Mouse (Mus musculus) bone marrow, adult 2 months (tissue): ENCODE data around the gene Usp12.

Experiments
- CTCF ChIP-seq: fragments of 200-500 bp; IDR thresholded peaks from 2 replicates; pipeline ENCODE4 v1.5.1; 2011; ENCODE audit warnings: low read length, control low read depth; ENCODE audit not compliant: control insufficient read depth, insufficient read depth
- POLR2A ChIP-seq: fragments of 200-500 bp; IDR thresholded peaks from 2 replicates; pipeline ENCODE4 v1.6.1; 2011; ENCODE audit warnings: low read depth, mild to moderate bottlenecking, control low read depth, low read length, borderline replicate concordance; ENCODE audit not compliant: control insufficient read depth

DNA sequence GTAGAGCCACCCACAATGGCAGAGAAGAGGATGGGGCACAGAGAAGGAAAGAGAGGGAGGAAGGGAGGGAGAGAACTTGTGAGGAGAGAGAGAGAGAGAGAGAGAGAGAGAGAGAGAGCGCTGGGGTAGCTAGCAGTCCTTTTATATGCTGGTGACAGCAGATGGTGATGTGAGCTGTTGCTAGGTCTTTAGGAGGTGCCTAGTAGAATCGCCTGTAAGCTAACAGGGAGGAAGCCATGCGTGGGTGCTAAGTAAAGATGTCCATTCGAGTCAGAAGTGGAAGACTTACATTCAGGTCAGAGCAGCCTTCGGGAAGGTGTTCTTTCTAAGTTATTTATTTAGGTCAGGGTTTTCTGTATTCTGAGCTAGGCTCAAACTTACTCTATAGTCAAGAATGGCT lies 15.1 kb upstream of the Usp12 start:
- TF ChIP-seq CTCF (no peak), POLR2A (no peak)
